Mouse (Mus musculus): ENCODE measurements around the gene Cfi. TPM values are rescaled to one million over a fixed set of nuclear protein-coding genes. Genes with fewer than 3 reads are reported as not detected.

Cfi gene
- polyA plus RNA-seq, 1 experiment from 2014 or later = 0.08 TPM

DNA sequence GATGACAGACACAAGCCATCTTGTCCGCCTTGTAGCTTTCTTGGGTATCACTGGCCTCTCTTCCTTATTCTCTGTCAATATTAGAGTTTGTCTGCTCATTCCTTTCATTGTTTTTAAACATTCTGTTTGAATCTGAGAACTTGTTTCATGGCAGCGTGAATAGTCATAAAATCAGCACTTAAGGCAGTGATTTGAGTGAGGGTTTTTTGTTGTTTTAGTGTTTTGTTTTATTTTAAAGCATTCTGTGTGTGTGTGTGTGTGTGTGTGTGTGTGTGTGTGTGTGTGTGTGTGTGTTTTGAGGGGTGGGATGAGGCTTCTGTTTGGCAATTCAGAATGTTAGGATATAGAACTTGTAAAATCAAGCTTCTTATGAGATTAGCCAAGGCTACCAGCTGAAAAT, 44.2 kb downstream of the Cfi start:
- peak overlapping the region; percentile 77; the same call in 1 of the 2 replicates for H3K4me2 ChIP-seq (ENCODE audit: low read depth, low read length, severe bottlenecking)
- H3K27ac ChIP-seq (ENCODE audit: low read depth, low read length) = no peak overlapping the region
- no peaks in the 10 kb centered on the region for H3K9me3 ChIP-seq (ENCODE audit: control insufficient read depth, low read length)
- peaks cover 5% of the 10 kb centered on the region; the same call in 1 of the 2 replicates for H3K4me1 ChIP-seq (replicated peaks; ENCODE audit: control insufficient read depth, insufficient read depth, low read length)
- no peak overlapping the region for H3K4me3 ChIP-seq (ENCODE audit: low read depth, low read length)
- no peaks in the 10 kb centered on the region for H3K27me3 ChIP-seq (ENCODE audit: control insufficient read depth, insufficient read depth, low read length)
- ATAC-seq (replicated peaks; ENCODE audit: low FRiP score) = no peak
- no peaks in the 10 kb centered on the region for H3K36me3 ChIP-seq (ENCODE audit: control insufficient read depth, insufficient read depth, low read length)
- H3K9ac ChIP-seq (ENCODE audit: low read length) = peak overlapping the region; percentile 69; the same call in 1 of the 2 replicates
- 72% methylated on average over 2 of the region's 2 CpGs for WGBS
- DNase-seq (ENCODE audit: low spot score) = no peak

DNA sequence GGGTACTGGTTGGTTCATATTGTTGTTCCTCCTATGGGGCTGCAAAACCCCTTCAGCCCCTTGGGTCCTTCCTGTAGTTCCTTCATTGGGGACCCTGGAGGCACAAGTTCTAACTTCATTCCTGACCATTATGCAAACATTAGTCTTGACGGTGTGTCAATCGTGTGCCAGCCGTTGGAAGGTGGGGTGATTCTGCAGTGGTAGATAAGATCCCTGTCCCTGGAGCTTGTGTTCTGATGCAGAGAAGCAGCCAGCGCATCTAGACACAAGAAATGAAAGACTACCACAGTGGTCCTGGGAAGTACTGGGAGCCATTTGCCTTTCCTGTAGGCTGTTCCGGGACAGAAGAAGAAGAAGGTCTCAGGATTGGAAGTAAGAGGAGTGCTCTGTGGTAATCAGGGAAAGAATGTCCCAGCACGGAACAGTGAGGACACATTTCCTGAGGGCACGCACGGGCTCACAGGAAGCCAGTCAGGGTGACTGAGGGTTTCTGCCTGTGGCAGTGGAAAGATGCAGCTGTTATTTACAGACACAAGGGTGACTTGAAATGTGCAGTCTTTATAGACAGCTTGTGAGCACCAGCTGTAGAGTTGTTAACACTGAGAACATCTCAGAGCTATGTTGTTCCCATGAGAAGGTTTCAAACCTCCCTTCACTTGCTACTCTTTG, 45.4 kb downstream of the Cfi start:
- Histone ChIP-seq H3K27me3 (ENCODE audit: control insufficient read depth, insufficient read depth, low read length) (no peaks in the 10 kb centered on the region), H3K36me3 (ENCODE audit: control insufficient read depth, insufficient read depth, low read length) (no peaks in the 10 kb centered on the region), H3K4me2 (ENCODE audit: low read depth, low read length, severe bottlenecking) (no peak overlapping the region), H3K4me1 (replicated peaks; ENCODE audit: control insufficient read depth, insufficient read depth, low read length) (peaks cover 5% of the 10 kb centered on the region; the same call in 1 of the 2 replicates), H3K9me3 (ENCODE audit: control insufficient read depth, low read length) (no peaks in the 10 kb centered on the region), H3K4me3 (ENCODE audit: low read depth, low read length) (no peak overlapping the region), H3K9ac (ENCODE audit: low read length) (no peak overlapping the region), H3K27ac (ENCODE audit: low read depth, low read length) (no peak overlapping the region)
- WGBS = 85% methylated on average over 8 of the region's 8 CpGs
- DNase-seq (ENCODE audit: low spot score) (no peak), ATAC-seq (replicated peaks; ENCODE audit: low FRiP score) (no peak)

DNA sequence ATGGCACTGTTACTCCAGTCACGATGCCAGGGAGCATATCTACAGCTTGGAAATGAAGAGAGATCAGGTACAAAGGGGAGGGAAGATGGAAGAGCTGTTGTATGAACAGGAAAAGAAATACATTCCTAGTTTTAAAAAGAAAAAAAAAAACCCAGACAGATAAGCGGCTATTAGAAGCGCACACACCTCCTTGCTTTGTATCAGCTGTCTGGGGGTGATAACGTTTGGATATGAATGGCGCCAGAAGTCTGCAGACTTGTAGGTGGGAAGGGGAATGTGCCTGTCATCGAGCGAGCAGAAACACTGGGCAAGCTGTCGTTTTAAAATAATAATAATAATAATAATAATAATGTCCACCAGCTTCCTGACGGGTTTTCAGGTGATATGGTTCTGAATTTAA, 49.9 kb downstream of the Cfi start:
- Histone ChIP-seq H3K9me3 (ENCODE audit: control insufficient read depth, low read length) (no peaks in the 10 kb centered on the region), H3K27ac (ENCODE audit: low read depth, low read length) (no peak overlapping the region), H3K9ac (ENCODE audit: low read length) (no peak overlapping the region), H3K4me2 (ENCODE audit: low read depth, low read length, severe bottlenecking) (no peak overlapping the region), H3K4me3 (ENCODE audit: low read depth, low read length) (no peak overlapping the region), H3K27me3 (ENCODE audit: control insufficient read depth, insufficient read depth, low read length) (no peaks in the 10 kb centered on the region), H3K36me3 (ENCODE audit: control insufficient read depth, insufficient read depth, low read length) (no peaks in the 10 kb centered on the region), H3K4me1 (replicated peaks; ENCODE audit: control insufficient read depth, insufficient read depth, low read length) (no peaks in the 10 kb centered on the region)
- no peak for DNase-seq (ENCODE audit: low spot score)
- ATAC-seq (replicated peaks; ENCODE audit: low FRiP score) = no peak
- 95% methylated on average over 9 of the region's 9 CpGs for WGBS

DNA sequence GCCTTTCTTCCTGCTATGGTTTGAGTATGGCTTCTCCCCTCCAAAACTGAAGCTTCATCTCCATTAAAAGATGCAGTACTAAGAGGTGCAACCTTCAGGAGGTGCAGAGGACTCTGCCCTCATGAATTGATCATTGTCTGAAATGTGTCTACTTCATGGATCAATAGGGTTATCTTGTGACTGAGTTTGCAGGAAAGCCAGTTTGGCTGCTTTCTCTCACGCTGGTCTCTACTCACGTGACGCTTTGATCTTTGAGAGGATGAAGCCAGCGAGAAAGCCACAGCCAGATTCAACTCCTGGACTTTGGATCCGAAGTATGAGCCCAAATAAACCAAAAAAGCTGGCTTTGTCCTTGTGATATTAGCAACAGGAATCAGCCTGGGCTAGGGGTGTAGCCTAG, 50.7 kb downstream of the Cfi start:
- H3K36me3 ChIP-seq (ENCODE audit: control insufficient read depth, insufficient read depth, low read length) = no peaks in the 10 kb centered on the region
- H3K27ac ChIP-seq (ENCODE audit: low read depth, low read length) = no peak overlapping the region
- no peaks in the 10 kb centered on the region for H3K9me3 ChIP-seq (ENCODE audit: control insufficient read depth, low read length)
- H3K27me3 ChIP-seq (ENCODE audit: control insufficient read depth, insufficient read depth, low read length) = no peaks in the 10 kb centered on the region
- no peak for DNase-seq (ENCODE audit: low spot score)
- H3K9ac ChIP-seq (ENCODE audit: low read length) = no peak overlapping the region; the same call in 1 of the 2 replicates
- 84% methylated on average over 5 of the region's 5 CpGs for WGBS
- no peaks in the 10 kb centered on the region for H3K4me1 ChIP-seq (replicated peaks; ENCODE audit: control insufficient read depth, insufficient read depth, low read length)
- no peak overlapping the region for H3K4me3 ChIP-seq (ENCODE audit: low read depth, low read length)
- ATAC-seq (replicated peaks; ENCODE audit: low FRiP score) = no peak
- H3K4me2 ChIP-seq (ENCODE audit: low read depth, low read length, severe bottlenecking) = no peak overlapping the region

DNA sequence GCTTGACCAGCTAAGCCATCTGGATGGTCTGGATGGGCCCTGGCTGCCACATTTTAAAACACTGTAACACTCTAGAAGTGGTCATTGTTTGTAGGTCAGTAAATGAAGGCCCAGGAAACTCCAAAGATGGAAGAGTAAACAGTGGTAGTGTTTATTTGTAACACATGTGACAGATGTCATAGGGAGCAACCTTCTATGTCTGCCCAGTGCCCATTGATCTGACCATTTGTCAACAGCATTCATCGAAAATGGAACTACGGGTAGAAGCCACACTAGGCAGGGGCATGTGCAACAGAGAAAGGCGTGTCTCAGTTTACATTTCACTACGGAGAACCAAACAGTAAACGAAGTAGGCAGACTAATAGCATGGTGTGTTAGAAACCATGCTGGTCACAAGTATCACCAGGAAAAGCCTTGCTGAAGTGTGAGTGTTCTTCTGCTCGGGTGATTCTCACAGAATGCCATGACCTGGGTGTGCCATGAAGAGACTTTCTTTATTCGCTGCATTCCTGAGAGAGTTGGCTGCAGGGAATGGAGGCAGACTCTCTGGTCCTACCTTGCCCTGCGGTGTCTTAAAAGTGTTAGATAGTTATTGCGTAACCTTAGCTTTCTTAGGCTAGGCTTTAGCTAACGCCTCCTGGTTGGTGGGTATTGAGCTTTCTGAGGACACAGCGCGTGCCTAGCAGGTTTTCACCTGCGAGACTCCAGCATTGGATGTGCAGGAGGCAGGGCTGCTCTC, 52.3 kb downstream of the Cfi start:
- Histone ChIP-seq H3K4me3 (ENCODE audit: low read depth, low read length) (no peak overlapping the region), H3K4me1 (replicated peaks; ENCODE audit: control insufficient read depth, insufficient read depth, low read length) (no peaks in the 10 kb centered on the region), H3K9me3 (ENCODE audit: control insufficient read depth, low read length) (no peaks in the 10 kb centered on the region), H3K9ac (ENCODE audit: low read length) (no peak overlapping the region), H3K27me3 (ENCODE audit: control insufficient read depth, insufficient read depth, low read length) (no peaks in the 10 kb centered on the region), H3K36me3 (ENCODE audit: control insufficient read depth, insufficient read depth, low read length) (no peaks in the 10 kb centered on the region), H3K27ac (ENCODE audit: low read depth, low read length) (no peak overlapping the region), H3K4me2 (ENCODE audit: low read depth, low read length, severe bottlenecking) (no peak overlapping the region)
- DNase-seq (ENCODE audit: low spot score) (no peak), ATAC-seq (replicated peaks; ENCODE audit: low FRiP score) (no peak)
- 88% methylated on average over 13 of the region's 13 CpGs for WGBS

DNA sequence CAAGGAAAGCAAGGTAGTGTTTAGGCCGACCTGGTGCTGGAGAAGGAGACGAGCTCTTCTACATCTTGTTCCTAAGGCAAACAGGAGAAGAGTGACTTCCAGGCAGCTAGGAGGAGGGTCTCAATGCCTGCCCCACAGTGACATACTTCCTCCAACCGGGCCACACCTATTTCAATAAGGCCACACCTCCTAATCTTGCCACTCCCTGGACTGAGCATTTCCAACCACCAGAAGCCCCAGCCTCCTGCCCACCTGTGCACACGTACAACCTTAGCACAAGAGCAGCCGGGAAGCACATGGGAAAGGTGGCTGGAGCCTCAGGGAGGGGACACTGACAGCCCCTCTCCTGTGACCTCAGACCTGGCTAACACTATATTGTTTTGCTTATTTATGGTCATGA, 56.3 kb downstream of the Cfi start:
- Histone ChIP-seq H3K27me3 (ENCODE audit: control insufficient read depth, insufficient read depth, low read length) (no peaks in the 10 kb centered on the region), H3K9ac (ENCODE audit: low read length) (no peak overlapping the region), H3K4me3 (ENCODE audit: low read depth, low read length) (no peak overlapping the region), H3K27ac (ENCODE audit: low read depth, low read length) (no peak overlapping the region), H3K36me3 (ENCODE audit: control insufficient read depth, insufficient read depth, low read length) (no peaks in the 10 kb centered on the region), H3K4me2 (ENCODE audit: low read depth, low read length, severe bottlenecking) (no peak overlapping the region), H3K4me1 (replicated peaks; ENCODE audit: control insufficient read depth, insufficient read depth, low read length) (no peaks in the 10 kb centered on the region), H3K9me3 (ENCODE audit: control insufficient read depth, low read length) (no peaks in the 10 kb centered on the region)
- DNase-seq (ENCODE audit: low spot score) (no peak), ATAC-seq (replicated peaks; ENCODE audit: low FRiP score) (no peak)
- WGBS = 78% methylated on average over 5 of the region's 5 CpGs

DNA sequence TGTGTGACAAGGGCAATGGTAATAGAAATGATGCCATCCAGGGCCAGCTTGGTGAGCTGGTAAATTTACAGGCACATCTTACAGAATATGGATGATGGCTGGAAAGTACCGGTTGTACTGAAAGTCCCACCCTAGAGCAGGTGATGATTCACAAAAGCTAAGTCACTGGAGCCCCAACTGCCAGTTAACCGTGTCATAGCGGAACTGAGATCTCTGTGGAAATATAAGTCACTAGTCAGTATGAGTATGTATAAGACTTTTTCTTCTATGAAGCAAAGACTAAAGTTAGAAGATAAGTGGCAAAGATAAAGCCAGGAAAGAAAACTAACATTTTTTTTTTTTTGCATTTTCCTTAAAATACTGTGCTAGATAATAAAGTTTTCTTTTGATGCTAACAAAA, 57.5 kb downstream of the Cfi start:
- no peaks in the 10 kb centered on the region for H3K9me3 ChIP-seq (ENCODE audit: control insufficient read depth, low read length)
- no peak overlapping the region for H3K4me2 ChIP-seq (ENCODE audit: low read depth, low read length, severe bottlenecking)
- H3K36me3 ChIP-seq (ENCODE audit: control insufficient read depth, insufficient read depth, low read length) = no peaks in the 10 kb centered on the region
- no peak overlapping the region for H3K9ac ChIP-seq (ENCODE audit: low read length)
- no peak overlapping the region for H3K4me3 ChIP-seq (ENCODE audit: low read depth, low read length)
- no peak for DNase-seq (ENCODE audit: low spot score)
- ATAC-seq (replicated peaks; ENCODE audit: low FRiP score) = no peak
- 94% methylated on average over 3 of the region's 3 CpGs for WGBS
- H3K4me1 ChIP-seq (replicated peaks; ENCODE audit: control insufficient read depth, insufficient read depth, low read length) = no peaks in the 10 kb centered on the region
- no peaks in the 10 kb centered on the region for H3K27me3 ChIP-seq (ENCODE audit: control insufficient read depth, insufficient read depth, low read length)
- H3K27ac ChIP-seq (ENCODE audit: low read depth, low read length) = no peak overlapping the region

DNA sequence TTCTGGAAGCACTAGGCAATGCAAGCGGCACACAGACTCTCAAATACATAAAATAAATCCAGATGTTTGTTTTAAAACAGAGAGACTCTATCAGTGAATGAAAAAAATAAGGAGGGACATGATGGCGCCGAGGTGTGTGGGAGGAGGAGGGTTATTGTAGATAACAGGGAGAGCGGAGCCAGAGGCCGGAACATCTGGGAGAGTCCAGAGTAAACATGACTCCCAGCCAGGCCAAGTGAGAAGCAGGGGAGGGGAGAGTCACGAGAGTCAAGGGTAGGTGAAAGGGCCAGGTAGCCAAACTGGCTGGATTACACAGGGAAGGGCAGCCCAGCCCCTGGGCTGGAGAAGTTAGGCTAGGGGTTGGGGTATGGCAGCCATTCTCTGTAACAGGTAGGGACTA, 60.9 kb downstream of the Cfi start:
- Histone ChIP-seq H3K27ac (ENCODE audit: low read depth, low read length) (no peak overlapping the region), H3K4me3 (ENCODE audit: low read depth, low read length) (no peak overlapping the region), H3K27me3 (ENCODE audit: control insufficient read depth, insufficient read depth, low read length) (no peaks in the 10 kb centered on the region), H3K9ac (ENCODE audit: low read length) (no peak overlapping the region), H3K4me2 (ENCODE audit: low read depth, low read length, severe bottlenecking) (no peak overlapping the region), H3K36me3 (ENCODE audit: control insufficient read depth, insufficient read depth, low read length) (no peaks in the 10 kb centered on the region), H3K9me3 (ENCODE audit: control insufficient read depth, low read length) (no peaks in the 10 kb centered on the region), H3K4me1 (replicated peaks; ENCODE audit: control insufficient read depth, insufficient read depth, low read length) (peaks cover 3% of the 10 kb centered on the region)
- ATAC-seq (replicated peaks; ENCODE audit: low FRiP score) = no peak
- DNase-seq (ENCODE audit: low spot score) = no peak
- WGBS = 90% methylated on average over 6 of the region's 6 CpGs

DNA sequence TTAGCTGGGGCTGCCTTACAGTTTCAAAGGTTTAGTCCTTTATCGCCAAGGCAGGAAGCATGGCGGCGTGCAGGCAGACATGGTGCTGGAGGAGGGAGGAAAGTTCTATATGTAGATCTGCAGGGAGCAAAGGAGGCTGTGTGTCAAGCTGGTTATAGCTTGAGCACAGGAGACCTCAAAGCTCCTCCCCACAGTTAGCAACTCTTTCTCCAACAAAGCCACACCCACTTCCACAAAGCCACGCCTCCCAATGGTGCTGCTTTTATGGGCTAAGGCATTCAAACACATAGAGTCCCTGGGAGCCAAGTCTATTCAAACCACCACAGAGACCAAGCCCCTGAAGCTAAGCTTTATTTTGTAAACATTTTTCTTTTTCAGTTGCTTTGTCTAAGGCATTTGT, 63.2 kb downstream of the Cfi start:
- DNase-seq (ENCODE audit: low spot score) = no peak
- ATAC-seq (replicated peaks; ENCODE audit: low FRiP score) = no peak
- H3K4me3 ChIP-seq (ENCODE audit: low read depth, low read length) = no peak overlapping the region
- H3K9ac ChIP-seq (ENCODE audit: low read length) = no peak overlapping the region
- no peak overlapping the region for H3K27ac ChIP-seq (ENCODE audit: low read depth, low read length)
- H3K4me2 ChIP-seq (ENCODE audit: low read depth, low read length, severe bottlenecking) = no peak overlapping the region
- H3K27me3 ChIP-seq (ENCODE audit: control insufficient read depth, insufficient read depth, low read length) = no peaks in the 10 kb centered on the region
- no peaks in the 10 kb centered on the region for H3K9me3 ChIP-seq (ENCODE audit: control insufficient read depth, low read length)
- H3K4me1 ChIP-seq (replicated peaks; ENCODE audit: control insufficient read depth, insufficient read depth, low read length) = peaks cover 11% of the 10 kb centered on the region
- WGBS = 62% methylated on average over 4 of the region's 4 CpGs
- no peaks in the 10 kb centered on the region for H3K36me3 ChIP-seq (ENCODE audit: control insufficient read depth, insufficient read depth, low read length)
